Mouse (Mus musculus): Measurements from ENCODE around the gene Mlxipl. TPM values are rescaled to one million over a fixed set of nuclear protein-coding genes. Genes with fewer than 3 reads are reported as not detected.

The Mlxipl gene
- polyA plus RNA-seq, 1 experiment from 2014 or later: 1.4 TPM

DNA sequence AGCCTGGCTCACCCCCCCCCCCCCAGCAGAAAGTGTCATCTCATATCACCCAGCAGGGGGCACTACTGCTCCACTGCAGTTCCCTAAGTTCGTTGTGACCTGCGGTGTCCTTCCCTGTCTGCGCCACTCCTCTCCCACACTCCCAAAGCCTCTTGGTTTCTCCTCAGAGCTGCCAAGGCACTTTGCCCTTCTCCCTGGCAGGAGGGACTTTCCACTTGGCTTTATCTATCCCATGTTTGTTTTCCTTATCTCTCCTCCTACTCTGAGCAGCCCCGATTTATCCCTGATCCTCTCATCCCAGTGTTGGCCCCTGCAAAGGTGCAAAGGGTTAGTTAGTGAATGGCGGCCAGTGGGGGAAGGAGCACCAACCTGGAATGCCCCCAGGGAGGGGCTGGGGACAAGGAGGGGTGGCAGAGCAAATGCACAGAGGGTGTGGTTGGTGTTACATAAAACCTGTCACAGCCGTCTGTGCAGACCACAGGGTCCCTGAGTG lies 28.9 kb downstream of the Mlxipl start:
- no peak overlapping the region for H3K27ac ChIP-seq (replicated peaks)
- H3K9ac ChIP-seq: no peak overlapping the region
- WGBS: 27% methylated on average over 6 of the region's 6 CpGs
- H3K4me1 ChIP-seq: peaks cover 3% of the 10 kb centered on the region; the same call in 1 of the 2 replicates
- ATAC-seq (ENCODE audit: insufficient number of reproducible peaks, low FRiP score, low TSS enrichment, low read depth): no peak
- no peak overlapping the region for H3K4me2 ChIP-seq (replicated peaks)
- H3K4me3 ChIP-seq (replicated peaks): no peak overlapping the region
- H3K36me3 ChIP-seq: no peaks in the 10 kb centered on the region
- peaks cover 5% of the 10 kb centered on the region; the same call in 1 of the 2 replicates for H3K27me3 ChIP-seq
- H3K9me3 ChIP-seq (replicated peaks): no peaks in the 10 kb centered on the region

DNA sequence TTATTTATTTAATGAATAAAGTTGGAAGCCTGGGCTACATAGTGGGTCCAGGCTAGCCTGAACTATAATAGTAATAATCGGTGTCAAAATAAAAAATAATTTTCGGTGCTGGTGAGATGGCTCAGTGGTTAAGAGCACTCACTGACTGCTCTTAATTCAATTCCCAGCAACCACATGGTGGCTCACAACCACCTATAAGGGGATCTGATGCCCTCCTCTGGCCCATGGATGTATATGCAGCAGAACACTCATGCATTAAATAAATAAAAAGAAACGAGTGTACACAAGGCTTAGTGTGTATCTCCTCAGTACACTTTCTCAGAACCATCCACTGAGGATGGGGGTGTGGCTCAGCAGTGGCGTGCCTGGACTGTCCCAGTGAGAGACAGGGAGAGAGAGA lies 31.1 kb downstream of the Mlxipl start:
- Histone ChIP-seq H3K9me3 (replicated peaks) (no peaks in the 10 kb centered on the region), H3K36me3 (no peaks in the 10 kb centered on the region), H3K27me3 (peaks cover 5% of the 10 kb centered on the region; the same call in 1 of the 2 replicates), H3K27ac (replicated peaks) (no peak overlapping the region), H3K4me2 (replicated peaks) (no peak overlapping the region), H3K4me1 (peaks cover 3% of the 10 kb centered on the region; the same call in 1 of the 2 replicates), H3K4me3 (replicated peaks) (no peak overlapping the region), H3K9ac (no peak overlapping the region)
- no peak for ATAC-seq (ENCODE audit: insufficient number of reproducible peaks, low FRiP score, low TSS enrichment, low read depth)
- WGBS: 61% methylated on average over 4 of the region's 4 CpGs

GRCm38 (mm10) chr5:135126121-135126520 lies 36.4 kb downstream of the Mlxipl start:
- Histone ChIP-seq H3K9me3 (replicated peaks) (no peaks in the 10 kb centered on the region), H3K4me2 (replicated peaks) (no peak overlapping the region), H3K27ac (replicated peaks) (no peak overlapping the region), H3K27me3 (peaks cover 5% of the 10 kb centered on the region; the same call in 1 of the 2 replicates), H3K36me3 (no peaks in the 10 kb centered on the region), H3K4me1 (no peaks in the 10 kb centered on the region), H3K9ac (no peak overlapping the region), H3K4me3 (replicated peaks) (no peak overlapping the region)
- no peak for ATAC-seq (ENCODE audit: insufficient number of reproducible peaks, low FRiP score, low TSS enrichment, low read depth)
- WGBS: 60% methylated on average over 6 of the region's 6 CpGs

DNA sequence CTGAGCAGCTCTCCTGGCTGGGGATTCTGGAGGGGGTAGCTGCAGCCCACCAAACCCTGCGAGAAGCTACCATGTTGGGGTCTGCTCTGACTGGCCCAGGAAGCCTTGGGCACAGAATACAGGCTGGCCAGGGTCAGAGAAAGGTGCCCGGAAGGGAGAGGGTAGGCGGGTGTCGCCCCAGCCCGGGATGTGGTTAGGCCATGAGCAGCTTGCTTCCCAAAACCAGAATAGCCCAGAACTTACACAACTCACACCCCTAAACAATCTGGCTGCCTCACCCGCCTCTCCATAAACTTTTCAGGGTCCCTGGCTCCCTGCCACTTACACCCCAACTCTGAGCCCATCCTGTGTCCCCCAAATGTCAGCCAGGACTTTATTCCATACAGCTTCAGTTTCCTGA lies 38.0 kb downstream of the Mlxipl start:
- Histone ChIP-seq H3K9me3 (replicated peaks) (no peaks in the 10 kb centered on the region), H3K9ac (no peak overlapping the region), H3K27me3 (peaks cover 6% of the 10 kb centered on the region), H3K4me2 (replicated peaks) (no peak overlapping the region), H3K4me1 (no peaks in the 10 kb centered on the region), H3K4me3 (replicated peaks) (no peak overlapping the region), H3K27ac (replicated peaks) (no peak overlapping the region), H3K36me3 (no peaks in the 10 kb centered on the region)
- 77% methylated on average over 6 of the region's 6 CpGs for WGBS
- no peak for ATAC-seq (ENCODE audit: insufficient number of reproducible peaks, low FRiP score, low TSS enrichment, low read depth)

- Histone ChIP-seq H3K4me1 (peaks cover 11% of the 10 kb centered on the region), H3K36me3 (no peaks in the 10 kb centered on the region), H3K4me3 (replicated peaks) (no peak overlapping the region), H3K27me3 (peaks cover 26% of the 10 kb centered on the region), H3K9me3 (replicated peaks) (no peaks in the 10 kb centered on the region), H3K4me2 (replicated peaks) (no peak overlapping the region), H3K9ac (no peak overlapping the region), H3K27ac (replicated peaks) (no peak overlapping the region)
- 83% methylated on average over 4 of the region's 4 CpGs for WGBS
- ATAC-seq (ENCODE audit: insufficient number of reproducible peaks, low FRiP score, low TSS enrichment, low read depth): no peak
These were observed 40.1 kb downstream of the Mlxipl start for GRCm38 (mm10) chr5:135129747-135130146.

DNA sequence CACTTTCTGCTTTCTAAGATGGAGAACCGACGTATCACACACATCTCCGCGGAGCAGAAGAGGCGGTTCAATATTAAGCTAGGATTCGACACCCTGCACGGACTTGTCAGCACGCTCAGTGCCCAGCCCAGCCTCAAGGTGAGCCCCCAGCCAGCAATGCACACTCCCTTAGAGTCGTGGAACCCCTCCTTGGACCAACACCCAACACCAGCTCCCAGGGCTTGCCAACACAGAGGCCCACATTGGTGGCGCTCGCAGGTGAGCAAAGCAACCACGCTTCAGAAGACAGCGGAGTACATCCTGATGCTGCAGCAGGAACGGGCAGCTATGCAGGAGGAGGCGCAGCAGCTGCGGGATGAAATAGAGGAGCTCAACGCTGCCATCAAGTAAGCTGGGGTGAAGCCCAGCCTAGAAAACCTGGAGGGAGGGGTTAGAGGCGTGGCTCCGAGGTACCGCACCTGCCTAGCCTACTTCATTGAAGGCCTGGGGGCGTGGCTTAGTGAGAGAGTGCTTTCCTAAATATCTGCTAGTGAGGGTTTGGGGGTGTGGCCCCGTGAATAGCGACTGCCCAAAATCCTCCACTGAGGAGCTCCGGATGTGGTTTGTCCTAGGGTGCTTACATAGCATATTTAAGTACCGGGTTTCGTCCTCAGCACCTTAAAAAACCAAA lies 44.2 kb downstream of the Mlxipl start:
- 3% methylated on average over 26 of the region's 26 CpGs for WGBS
- Histone ChIP-seq H3K27me3 (peaks cover 30% of the 10 kb centered on the region), H3K4me3 (replicated peaks) (peak overlapping the region; percentile 23), H3K36me3 (no peaks in the 10 kb centered on the region), H3K4me2 (replicated peaks) (peak overlapping the region; percentile 46), H3K9ac (no peak overlapping the region), H3K4me1 (peaks cover 11% of the 10 kb centered on the region), H3K27ac (replicated peaks) (no peak overlapping the region), H3K9me3 (replicated peaks) (no peaks in the 10 kb centered on the region)
- ATAC-seq (ENCODE audit: insufficient number of reproducible peaks, low FRiP score, low TSS enrichment, low read depth): peak; percentile 52; the same call in 1 of the 2 replicates

DNA sequence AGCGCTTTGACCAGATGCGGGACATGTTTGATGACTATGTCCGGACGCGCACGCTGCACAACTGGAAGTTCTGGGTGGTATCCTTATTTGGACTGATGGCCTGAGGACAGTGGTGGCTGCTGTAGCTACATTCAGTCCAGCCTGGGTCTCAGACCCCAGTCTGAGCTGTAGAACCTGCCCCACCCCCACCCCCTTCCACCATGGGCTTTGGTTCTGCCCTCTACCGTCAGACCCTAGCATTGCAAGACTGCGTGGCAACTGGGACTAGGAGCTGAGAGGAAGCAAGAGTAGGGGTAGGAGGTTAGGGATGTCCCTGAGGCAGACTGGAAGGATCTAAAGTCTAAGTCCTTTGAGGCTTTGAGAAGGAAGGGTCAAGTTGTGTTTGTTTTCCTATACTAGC lies 44.8 kb downstream of the Mlxipl start:
- Histone ChIP-seq H3K27me3 (peaks cover 30% of the 10 kb centered on the region), H3K4me2 (replicated peaks) (peak overlapping the region; percentile 46), H3K4me3 (replicated peaks) (peak overlapping the region; percentile 23), H3K4me1 (peaks cover 11% of the 10 kb centered on the region), H3K27ac (replicated peaks) (no peak overlapping the region), H3K36me3 (no peaks in the 10 kb centered on the region), H3K9ac (no peak overlapping the region), H3K9me3 (replicated peaks) (no peaks in the 10 kb centered on the region)
- 3% methylated on average over 8 of the region's 8 CpGs for WGBS
- ATAC-seq (ENCODE audit: insufficient number of reproducible peaks, low FRiP score, low TSS enrichment, low read depth): no peak

DNA sequence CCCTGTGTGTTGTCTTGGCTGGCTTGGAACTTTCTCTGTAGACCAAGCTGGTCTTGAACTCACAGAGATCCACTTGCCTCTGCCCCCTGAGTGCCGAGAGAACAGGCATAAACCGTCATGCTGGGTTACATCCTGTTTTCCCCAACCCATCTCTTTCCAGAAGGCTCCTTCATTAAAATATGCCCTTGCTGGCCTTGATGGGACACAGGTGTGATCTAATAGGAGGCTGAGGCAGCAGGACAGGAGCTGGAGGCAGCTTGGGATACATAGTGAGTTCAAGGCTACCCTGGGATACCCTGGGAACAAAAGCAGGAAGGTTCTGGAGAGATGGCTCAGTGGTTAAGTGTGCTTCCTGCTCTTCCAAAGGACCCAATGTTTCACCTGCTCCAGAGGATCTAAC lies 50.2 kb downstream of the Mlxipl start:
- H3K4me3 ChIP-seq (replicated peaks): no peak overlapping the region
- H3K4me1 ChIP-seq: no peaks in the 10 kb centered on the region
- H3K27ac ChIP-seq (replicated peaks): no peak overlapping the region
- no peaks in the 10 kb centered on the region for H3K9me3 ChIP-seq (replicated peaks)
- ATAC-seq (ENCODE audit: insufficient number of reproducible peaks, low FRiP score, low TSS enrichment, low read depth): no peak
- no peak overlapping the region for H3K9ac ChIP-seq
- no peak overlapping the region for H3K4me2 ChIP-seq (replicated peaks)
- no peaks in the 10 kb centered on the region for H3K36me3 ChIP-seq
- 69% methylated on average over 2 of the region's 2 CpGs for WGBS
- H3K27me3 ChIP-seq: peaks cover 4% of the 10 kb centered on the region; the same call in 1 of the 2 replicates

DNA sequence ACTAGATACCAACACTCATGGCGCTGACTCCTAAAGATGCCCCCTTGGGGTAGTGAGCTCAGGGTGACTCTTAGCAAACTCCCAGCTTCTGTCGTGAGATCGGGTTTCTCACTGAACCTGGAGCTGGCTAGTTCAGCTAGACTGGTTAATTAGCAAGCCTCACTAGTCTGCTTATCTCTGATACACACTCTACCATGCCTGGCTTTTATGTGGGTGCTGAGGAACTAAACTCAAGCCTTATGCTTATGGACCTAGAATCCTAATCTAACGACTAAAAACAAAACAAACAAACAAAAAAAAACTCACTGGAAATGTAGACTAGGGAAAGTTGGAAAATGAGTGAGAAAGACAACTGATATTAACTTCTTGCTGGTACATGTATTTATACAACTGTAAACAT lies 54.8 kb downstream of the Mlxipl start:
- WGBS: 49% methylated on average over 4 of the region's 4 CpGs
- no peak overlapping the region for H3K4me3 ChIP-seq (replicated peaks)
- ATAC-seq (ENCODE audit: insufficient number of reproducible peaks, low FRiP score, low TSS enrichment, low read depth): no peak

GRCm38 (mm10) chr5:135145532-135145931 lies 55.8 kb downstream of the Mlxipl start:
- no peak overlapping the region for H3K9ac ChIP-seq
- no peaks in the 10 kb centered on the region for H3K27me3 ChIP-seq
- H3K9me3 ChIP-seq (replicated peaks): no peaks in the 10 kb centered on the region
- WGBS: 85% methylated on average over 3 of the region's 3 CpGs
- no peak overlapping the region for H3K4me2 ChIP-seq (replicated peaks)
- no peaks in the 10 kb centered on the region for H3K36me3 ChIP-seq
- no peak for ATAC-seq (ENCODE audit: insufficient number of reproducible peaks, low FRiP score, low TSS enrichment, low read depth)
- H3K4me3 ChIP-seq (replicated peaks): no peak overlapping the region
- H3K4me1 ChIP-seq: peaks cover 13% of the 10 kb centered on the region
- H3K27ac ChIP-seq (replicated peaks): no peak overlapping the region

More for the DNA sequence above, 54.8 kb downstream of the Mlxipl start:
- H3K27ac ChIP-seq (replicated peaks): no peak overlapping the region
- peaks cover 9% of the 10 kb centered on the region; the same call in 1 of the 2 replicates for H3K4me1 ChIP-seq
- H3K27me3 ChIP-seq: no peaks in the 10 kb centered on the region
- H3K9ac ChIP-seq: no peak overlapping the region
- H3K36me3 ChIP-seq: no peaks in the 10 kb centered on the region
- no peaks in the 10 kb centered on the region for H3K9me3 ChIP-seq (replicated peaks)
- no peak overlapping the region for H3K4me2 ChIP-seq (replicated peaks)

DNA sequence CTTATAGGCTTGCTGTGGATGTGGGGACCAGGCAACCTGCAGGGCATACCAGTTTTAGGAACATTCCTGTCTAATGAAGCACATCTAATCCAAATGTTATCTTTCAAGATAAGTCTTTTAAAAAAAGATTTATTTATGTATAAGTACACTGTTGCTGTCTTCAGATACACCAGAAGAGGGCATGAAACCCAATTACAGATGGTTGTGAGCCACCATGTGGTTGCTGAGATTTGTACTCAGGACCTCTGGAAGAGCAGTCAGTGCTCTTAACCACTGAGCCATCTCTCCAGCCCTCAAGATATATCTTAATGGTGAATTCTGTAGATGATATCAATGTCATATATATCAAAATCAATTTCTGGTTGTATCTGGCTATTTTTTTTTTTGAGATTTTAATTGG lies 56.3 kb downstream of the Mlxipl start:
- no peaks in the 10 kb centered on the region for H3K9me3 ChIP-seq (replicated peaks)
- no peak overlapping the region for H3K4me3 ChIP-seq (replicated peaks)
- H3K4me1 ChIP-seq: peaks cover 14% of the 10 kb centered on the region
- no peaks in the 10 kb centered on the region for H3K27me3 ChIP-seq
- no peak overlapping the region for H3K27ac ChIP-seq (replicated peaks)
- ATAC-seq (ENCODE audit: insufficient number of reproducible peaks, low FRiP score, low TSS enrichment, low read depth): no peak
- H3K36me3 ChIP-seq: no peaks in the 10 kb centered on the region
- no peak overlapping the region for H3K4me2 ChIP-seq (replicated peaks)
- H3K9ac ChIP-seq: no peak overlapping the region

- Histone ChIP-seq H3K4me1 (peaks cover 14% of the 10 kb centered on the region), H3K4me3 (replicated peaks) (peak overlapping the region; percentile 99), H3K27ac (replicated peaks) (peak overlapping the region; percentile 97), H3K36me3 (peaks cover 9% of the 10 kb centered on the region; the same call in 1 of the 2 replicates), H3K9ac (peak overlapping the region; percentile 52; the same call in 1 of the 2 replicates), H3K4me2 (replicated peaks) (peak overlapping the region; percentile 59), H3K9me3 (replicated peaks) (no peaks in the 10 kb centered on the region), H3K27me3 (no peaks in the 10 kb centered on the region)
- no peak for ATAC-seq (ENCODE audit: insufficient number of reproducible peaks, low FRiP score, low TSS enrichment, low read depth)
- WGBS: under 1% methylated on average over 13 of the region's 13 CpGs
These were observed 59.0 kb downstream of the Mlxipl start for GRCm38 (mm10) chr5:135148715-135149052.
